Mouse (Mus musculus) liver, embryonic 14.5 days (tissue): ENCODE data around the gene Ryr1.

Experiments used
- CTCF ChIP-seq: IDR thresholded peaks from 2 replicates; pipeline ENCODE4 v1.5.1; 2016; ENCODE audit warnings: antibody characterized with exemption, low read depth, control low read depth
- EP300 ChIP-seq: IDR thresholded peaks from 2 replicates; pipeline ENCODE4 v1.6.1; 2016; ENCODE audit warnings: antibody characterized with exemption, low read depth

DNA sequence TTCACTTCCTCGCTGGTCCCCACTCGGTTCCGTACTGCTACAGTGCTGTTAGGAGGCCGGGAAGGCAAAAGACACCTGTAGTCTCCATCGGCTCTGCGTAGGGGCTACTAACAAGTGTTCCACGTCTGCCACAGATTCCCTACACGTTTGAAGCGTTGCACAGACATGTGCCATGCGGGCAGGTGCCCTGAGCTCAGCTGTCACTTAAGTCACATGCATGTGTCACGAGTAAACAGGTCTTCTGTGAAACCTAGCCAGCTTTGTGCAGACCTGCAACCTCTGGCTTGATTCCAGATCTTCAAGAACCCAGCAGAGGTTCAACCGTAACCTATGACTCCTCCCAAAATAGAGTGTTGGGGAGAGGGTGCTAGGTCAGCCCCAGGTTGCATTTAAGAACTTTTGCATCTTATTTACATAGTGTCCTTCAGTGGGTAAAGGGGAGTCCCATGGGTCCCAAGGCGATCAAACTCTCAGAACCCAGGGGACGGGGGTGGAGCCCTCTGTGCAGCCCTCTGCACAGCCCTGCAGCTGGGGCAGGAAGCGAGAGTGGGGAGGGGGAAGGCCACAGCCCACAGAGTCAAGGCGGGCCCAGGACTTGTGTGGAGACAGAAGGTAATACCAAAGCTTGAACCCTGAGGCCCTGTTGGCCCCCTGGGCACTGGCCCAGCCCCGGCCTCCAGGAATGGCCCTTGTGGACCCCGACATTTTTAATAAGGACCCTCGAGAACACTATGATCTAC is 142.5 kb downstream of the Ryr1 start:
- TF ChIP-seq CTCF = no peak
- no peak for TF ChIP-seq EP300
